Mouse (Mus musculus) cerebellum, adult 2 months (tissue): ENCODE measurements at regions not wholly inside any gene's neighbourhood (a gene's known extent, or its start where the extent isn't known, plus 50 kb on each side); places are given as distances from the start of the nearest gene placed in this dataset.
"Not testable (repeated sequence)": the region's sequence is repeated elsewhere in the genome, so short reads cannot be mapped to it uniquely, and the experiment has no call there.

Experiments
- CTCF ChIP-seq: fragments of 200-500 bp; IDR thresholded peaks from 2 replicates; pipeline ENCODE4 v1.5.1; 2011; ENCODE audit warnings: low read depth, mild to moderate bottlenecking, control low read depth, low read length, moderate library complexity, borderline replicate concordance; ENCODE audit not compliant: insufficient read depth
- POLR2A ChIP-seq: fragments of 200-500 bp; IDR thresholded peaks from 2 replicates; pipeline ENCODE4 v1.6.1; 2011; ENCODE audit warnings: low read length, control low read depth, borderline replicate concordance; ENCODE audit not compliant: insufficient read depth

GRCm38 (mm10) chrX:50655380-50655779, 185.5 kb upstream of the Stk26 start:
- TF ChIP-seq CTCF, POLR2A: not testable (repeated sequence)
